Mouse (Mus musculus) cerebellum, adult 18-20 months (tissue): Measurements from ENCODE around the gene 4933402J07Rik.

Source experiments
- DNase-seq, 2 experiments: peaks; one replicate each; pipeline ENCODE4 v3.0.0; 2021

4933402J07Rik gene

GRCm38 (mm10) chr8:87629656-87630055 is 66.0 kb downstream of the 4933402J07Rik start:
- DNase-seq = no peak

GRCm38 (mm10) chr8:87631776-87632175 is 68.1 kb downstream of the 4933402J07Rik start:
- DNase-seq = no peak

- no peak for DNase-seq
Measured at GRCm38 (mm10) chr8:87636226-87636742, 72.6 kb downstream of the 4933402J07Rik start.
